Mouse (Mus musculus): ENCODE measurements at regions not wholly inside any gene's neighbourhood (a gene's known extent, or its start where the extent isn't known, plus 50 kb on each side); places are given as distances from the start of the nearest gene placed in this dataset.
A peak's percentile ranks its signal among the peaks of the same experiment; 100 is the strongest.

- ATAC-seq: no peak
These were observed 1143.8 kb downstream of the 4930447A16Rik start for GRCm38 (mm10) chr15:38569011-38569640.

- ATAC-seq: no peak
These were observed 1144.8 kb downstream of the 4930447A16Rik start for GRCm38 (mm10) chr15:38570144-38570543.

- no peak for ATAC-seq
These were observed 1145.4 kb downstream of the 4930447A16Rik start for GRCm38 (mm10) chr15:38570735-38571134.

GRCm38 (mm10) chr15:38572652-38573051 is 1147.3 kb downstream of the 4930447A16Rik start:
- ATAC-seq: no peak

GRCm38 (mm10) chr15:38574447-38574846 is 1149.1 kb downstream of the 4930447A16Rik start:
- no peak for ATAC-seq

- ATAC-seq: no peak
These were observed 1149.9 kb downstream of the 4930447A16Rik start for GRCm38 (mm10) chr15:38575254-38575653.

GRCm38 (mm10) chr15:38577691-38578090 is 1152.3 kb downstream of the 4930447A16Rik start:
- no peak for ATAC-seq

GRCm38 (mm10) chr15:38579481-38579880 is 1154.1 kb downstream of the 4930447A16Rik start:
- ATAC-seq: no peak

GRCm38 (mm10) chr15:38583500-38583899 is 1158.1 kb downstream of the 4930447A16Rik start:
- no peak for ATAC-seq

GRCm38 (mm10) chr15:38584425-38584824 is 1159.1 kb downstream of the 4930447A16Rik start:
- no peak for ATAC-seq

- no peak for ATAC-seq
These were observed 1160.3 kb downstream of the 4930447A16Rik start for GRCm38 (mm10) chr15:38585610-38586009.

- ATAC-seq: no peak
These were observed 1161.2 kb downstream of the 4930447A16Rik start for GRCm38 (mm10) chr15:38586594-38586993.

GRCm38 (mm10) chr15:38588268-38588667 is 1162.9 kb downstream of the 4930447A16Rik start:
- no peak for ATAC-seq

- no peak for ATAC-seq
These were observed 1163.7 kb downstream of the 4930447A16Rik start for GRCm38 (mm10) chr15:38589010-38589409.

- no peak for ATAC-seq
These were observed 1164.3 kb downstream of the 4930447A16Rik start for GRCm38 (mm10) chr15:38589675-38590074.

- no peak for ATAC-seq
These were observed 1168.7 kb downstream of the 4930447A16Rik start for GRCm38 (mm10) chr15:38594095-38594494.

- ATAC-seq: no peak
These were observed 1169.4 kb downstream of the 4930447A16Rik start for GRCm38 (mm10) chr15:38594747-38595146.

GRCm38 (mm10) chr15:38595820-38596219 is 1170.5 kb downstream of the 4930447A16Rik start:
- ATAC-seq: no peak

- ATAC-seq: no peak
These were observed 1172.1 kb downstream of the 4930447A16Rik start for GRCm38 (mm10) chr15:38597458-38597857.

GRCm38 (mm10) chr15:38601436-38601835 is 1176.1 kb downstream of the 4930447A16Rik start:
- peak; percentile 86 for ATAC-seq

- peak; percentile 79 for ATAC-seq
These were observed 1177.0 kb downstream of the 4930447A16Rik start for GRCm38 (mm10) chr15:38602187-38602870.

- ATAC-seq: no peak
These were observed 1178.6 kb downstream of the 4930447A16Rik start for GRCm38 (mm10) chr15:38603918-38604317.

- peak; percentile 93 for ATAC-seq
These were observed 1182.0 kb downstream of the 4930447A16Rik start for GRCm38 (mm10) chr15:38607368-38607767.

GRCm38 (mm10) chr15:38608207-38608870 is 1183.0 kb downstream of the 4930447A16Rik start:
- ATAC-seq: no peak

Measured in activated CD4-positive, CD25-positive, alpha-beta regulatory T cell, adult 4 months (primary cell).